Mouse (Mus musculus) forebrain, embryonic 13.5 days (tissue): ENCODE results near the gene Gpr61. TPM values are rescaled to one million over a fixed set of nuclear protein-coding genes. Genes with fewer than 3 reads are reported as not detected.

Experiments
- ATAC-seq: fragments of 200-750 bp; cut with Nextera tagmentation; 2 replicates; pipeline ENCODE4 v1.8.0; 2017
- H3K27ac ChIP-seq: fragments of 300-500 bp; sonication (generic); 2 replicates; pipeline ENCODE4 v1.5.1; 2015; ENCODE audit warnings: inconsistent platforms, mild to moderate bottlenecking, moderate library complexity
- H3K27me3 ChIP-seq: fragments of 300-500 bp; sonication (generic); 2 replicates; pipeline ENCODE4 v1.6.1; 2015; ENCODE audit warnings: mild to moderate bottlenecking, inconsistent platforms
- H3K36me3 ChIP-seq: fragments of 300-500 bp; sonication (generic); 2 replicates; pipeline ENCODE4 v1.6.1; 2015; ENCODE audit warnings: mild to moderate bottlenecking, inconsistent platforms; ENCODE audit not compliant: poor library complexity, severe bottlenecking
- H3K4me1 ChIP-seq: fragments of 300-500 bp; sonication (generic); 2 replicates; pipeline ENCODE4 v1.6.1; 2015; ENCODE audit warnings: inconsistent platforms
- H3K4me2 ChIP-seq: fragments of 300-500 bp; sonication (generic); 2 replicates; pipeline ENCODE4 v1.6.1; 2015; ENCODE audit warnings: inconsistent platforms, mild to moderate bottlenecking, moderate library complexity
- H3K4me3 ChIP-seq: fragments of 300-500 bp; sonication (generic); 2 replicates; pipeline ENCODE4 v1.5.1; 2015; ENCODE audit warnings: mild to moderate bottlenecking, inconsistent platforms
- H3K9ac ChIP-seq: fragments of 300-500 bp; sonication (generic); 2 replicates; pipeline ENCODE4 v1.6.1; 2015; ENCODE audit warnings: mild to moderate bottlenecking, inconsistent platforms
- H3K9me3 ChIP-seq: fragments of 300-500 bp; sonication (generic); replicated peaks from 2 replicates; pipeline ENCODE4 v1.6.1; 2016; ENCODE audit warnings: inconsistent platforms
- whole genome bisulfite sequencing: fragments of 180-500 bp; shearing (Covaris S2); methylation state at CpG from one replicate; pipeline ENCODE4 v1.1.7; 2015; 5-methylcytosine and 5-hydroxymethylcytosine counted together
- polyA plus RNA-seq: library from polyadenylated mRNA; unstranded; fragments of >200 nt; fragmentation: Nextera tagmentation; extraction: Ambion mirVana; gene quantifications from 2 replicates; pipeline ENCODE4 v1.2.1, GENCODE M21; 2015

Gpr61 gene
- 0.98 and 1.0 TPM in 2 replicates for polyA plus RNA-seq

- Histone ChIP-seq H3K27ac (peak within 1 kb of the TSS; percentile 35; the same call in 1 of the 2 replicates), H3K4me1 (peaks cover 16% of the 10 kb centered on the region), H3K27me3 (no peaks in the 10 kb centered on the region), H3K4me3 (0 out of 2 replicates have a peak within 1 kb of the TSS, but pooled peaks have one; percentile 2), H3K9ac (peak within 1 kb of the TSS; percentile 48), H3K9me3 (no peaks in the 10 kb centered on the region), H3K4me2 (0 out of 2 replicates have a peak within 1 kb of the TSS, but pooled peaks have one; percentile 19), H3K36me3 (no peaks in the 10 kb centered on the region)
- ATAC-seq: no peak
- WGBS: 40% methylated on average over 4 of the region's 4 CpGs
These were observed at the start of gene Gpr61 for GRCm38 (mm10) chr3:108154656-108155055. Gene Gpr61, minus strand, starts transcription at chr3:108154882.

DNA sequence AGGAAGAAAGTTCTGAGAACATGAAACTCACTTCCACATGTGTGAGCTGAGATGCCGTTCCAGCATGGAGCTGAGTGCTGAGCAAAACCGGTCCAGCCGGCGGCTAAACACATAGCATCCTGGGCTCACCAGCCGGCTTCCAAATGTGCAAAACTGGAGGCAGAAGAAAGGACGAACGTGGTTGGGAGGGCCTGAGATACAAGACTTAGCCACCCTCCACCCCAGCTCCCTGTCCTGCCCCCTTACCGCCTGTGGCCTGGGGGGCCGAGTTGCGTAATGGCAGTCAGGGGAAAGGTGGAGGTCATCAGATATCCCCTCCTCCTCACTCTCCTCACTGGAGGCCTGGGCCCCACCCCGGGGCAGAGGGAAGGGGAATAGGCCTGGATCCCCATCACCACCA lies 49.8 kb upstream of the Gpr61 start:
- Histone ChIP-seq H3K36me3 (peaks cover 66% of the 10 kb centered on the region), H3K27me3 (no peaks in the 10 kb centered on the region), H3K4me1 (peaks cover 48% of the 10 kb centered on the region), H3K9ac (no peak overlapping the region; the same call in 1 of the 2 replicates), H3K9me3 (no peaks in the 10 kb centered on the region), H3K4me3 (no peak overlapping the region), H3K27ac (no peak overlapping the region), H3K4me2 (no peak overlapping the region)
- 93% methylated on average over 11 of the region's 11 CpGs for WGBS
- ATAC-seq: no peak

GRCm38 (mm10) chr3:108203621-108204325 lies 49.1 kb upstream of the Gpr61 start:
- Histone ChIP-seq H3K9ac (no peak overlapping the region), H3K27ac (no peak overlapping the region), H3K4me3 (no peak overlapping the region), H3K27me3 (no peaks in the 10 kb centered on the region), H3K4me1 (peaks cover 41% of the 10 kb centered on the region), H3K36me3 (peaks cover 72% of the 10 kb centered on the region), H3K9me3 (no peaks in the 10 kb centered on the region), H3K4me2 (no peak overlapping the region)
- no peak for ATAC-seq
- WGBS: 83% methylated on average over 11 of the region's 11 CpGs

DNA sequence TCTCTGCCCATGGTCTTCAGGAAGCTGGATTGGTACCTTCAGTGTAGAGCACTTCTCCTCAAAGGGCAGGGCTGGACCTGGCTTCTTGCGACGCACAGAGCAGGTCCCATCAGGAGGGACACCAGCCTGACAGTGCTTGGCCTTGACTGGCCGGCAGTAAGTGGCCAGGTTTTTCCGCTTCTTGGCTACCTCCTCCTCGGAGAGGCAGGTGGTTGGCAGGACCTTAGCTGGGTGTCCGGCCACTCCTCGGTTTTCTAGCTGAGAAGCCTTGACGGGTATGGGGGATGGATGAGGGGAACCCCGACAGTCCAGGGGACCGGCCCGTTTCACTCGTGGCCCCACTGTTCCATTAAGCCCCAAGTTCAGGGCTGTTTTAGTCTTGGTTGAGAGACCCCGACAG lies 48.5 kb upstream of the Gpr61 start:
- Histone ChIP-seq H3K4me3 (no peak overlapping the region), H3K4me1 (peaks cover 36% of the 10 kb centered on the region)
- WGBS: 96% methylated on average over 13 of the region's 13 CpGs

GRCm38 (mm10) chr3:108202506-108202905 lies 47.8 kb upstream of the Gpr61 start:
- Histone ChIP-seq H3K27me3 (no peaks in the 10 kb centered on the region), H3K27ac (no peak overlapping the region), H3K4me3 (no peak overlapping the region), H3K36me3 (peaks cover 75% of the 10 kb centered on the region), H3K9me3 (no peaks in the 10 kb centered on the region), H3K4me1 (peaks cover 34% of the 10 kb centered on the region), H3K9ac (no peak overlapping the region), H3K4me2 (no peak overlapping the region)
- ATAC-seq: no peak

More for the DNA sequence above, 48.5 kb upstream of the Gpr61 start:
- no peak overlapping the region for H3K4me2 ChIP-seq
- no peak overlapping the region for H3K27ac ChIP-seq
- H3K9me3 ChIP-seq: no peaks in the 10 kb centered on the region
- no peak for ATAC-seq
- peaks cover 76% of the 10 kb centered on the region for H3K36me3 ChIP-seq
- H3K27me3 ChIP-seq: no peaks in the 10 kb centered on the region
- H3K9ac ChIP-seq: no peak overlapping the region

DNA sequence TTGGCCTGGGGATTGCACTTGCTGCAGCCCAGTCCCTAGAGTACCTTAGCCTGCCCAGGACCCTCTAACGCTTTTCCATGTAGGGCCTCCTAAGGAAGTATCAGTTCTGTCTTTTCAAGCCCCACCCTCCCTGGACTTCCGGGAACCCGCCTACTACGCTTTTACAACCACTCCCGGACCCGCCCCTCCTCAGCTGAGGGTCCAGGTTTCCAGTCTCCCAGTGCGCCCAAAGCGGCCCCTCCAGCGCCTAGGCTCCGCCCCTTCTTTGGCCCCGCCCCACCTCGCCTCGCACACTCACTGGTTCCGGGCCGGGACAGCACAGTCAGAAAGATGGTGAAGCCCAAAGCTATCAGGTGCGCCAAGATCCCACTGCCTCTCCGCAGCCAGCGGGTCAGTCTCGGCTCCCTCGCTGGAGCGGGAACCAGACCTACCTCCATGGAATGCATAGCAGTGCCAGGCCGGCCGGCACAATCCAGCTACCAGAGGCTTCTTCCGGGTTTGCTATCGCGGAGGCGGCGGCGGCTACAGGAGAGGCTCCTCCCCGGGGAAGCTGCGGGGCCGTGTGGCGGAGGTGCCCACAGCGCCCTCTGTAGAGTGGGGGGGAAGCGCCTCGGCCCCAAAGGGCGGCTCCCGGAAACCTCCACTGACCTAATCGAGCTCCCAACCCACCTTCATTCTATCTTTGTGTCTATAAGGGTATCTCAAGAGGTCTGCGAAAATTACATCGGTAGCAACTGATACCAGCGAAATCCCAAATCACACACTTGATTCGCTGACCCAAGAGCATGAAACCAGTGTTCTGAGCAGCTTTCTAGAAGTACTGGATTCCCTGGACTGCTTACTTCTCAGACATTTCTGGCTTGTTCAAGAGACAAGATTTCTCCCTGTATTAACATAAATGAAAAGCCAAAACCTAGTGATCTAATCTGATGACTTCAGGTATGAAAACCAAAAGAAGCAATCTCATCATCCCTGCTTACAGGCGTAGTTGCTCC lies 45.9 kb upstream of the Gpr61 start, which contains the start of gene Cyb561d1:
Cyb561d1 (minus strand) TSS at position 884 of the 995 bp plus-strand sequence.
- peak within 1 kb of the TSS; percentile 64 for H3K4me3 ChIP-seq
- H3K36me3 ChIP-seq: peaks cover 56% of the 10 kb centered on the region
- H3K9me3 ChIP-seq: no peaks in the 10 kb centered on the region
- peak within 1 kb of the TSS; percentile 67 for H3K4me2 ChIP-seq
- no peaks in the 10 kb centered on the region for H3K27me3 ChIP-seq
- peaks cover 44% of the 10 kb centered on the region for H3K4me1 ChIP-seq
- H3K9ac ChIP-seq: peak within 1 kb of the TSS; percentile 66
- WGBS: 3% methylated on average over 44 of the region's 44 CpGs
- peak; percentile 90 for ATAC-seq
- H3K27ac ChIP-seq: peak within 1 kb of the TSS; percentile 60

- no peak for ATAC-seq
- no peak overlapping the region for H3K9ac ChIP-seq
- no peak overlapping the region for H3K4me2 ChIP-seq
- no peaks in the 10 kb centered on the region for H3K9me3 ChIP-seq
- H3K36me3 ChIP-seq: peaks cover 42% of the 10 kb centered on the region
- no peak overlapping the region for H3K27ac ChIP-seq
- no peaks in the 10 kb centered on the region for H3K27me3 ChIP-seq
- no peak overlapping the region for H3K4me3 ChIP-seq
- H3K4me1 ChIP-seq: peaks cover 48% of the 10 kb centered on the region
- WGBS: 96% methylated on average over 6 of the region's 6 CpGs
These were observed 44.5 kb upstream of the Gpr61 start for GRCm38 (mm10) chr3:108199231-108199630.

- no peaks in the 10 kb centered on the region for H3K9me3 ChIP-seq
- H3K4me3 ChIP-seq: peak overlapping the region; percentile 4; the same call in 1 of the 2 replicates
- H3K36me3 ChIP-seq: peaks cover 30% of the 10 kb centered on the region
- H3K4me1 ChIP-seq: peaks cover 48% of the 10 kb centered on the region
- peak overlapping the region; percentile 45; the same call in 1 of the 2 replicates for H3K9ac ChIP-seq
- ATAC-seq: peak; percentile 12; the same call in 1 of the 2 replicates
- 22% methylated on average over 14 of the region's 14 CpGs for WGBS
- peak overlapping the region; percentile 89 for H3K27ac ChIP-seq
- no peaks in the 10 kb centered on the region for H3K27me3 ChIP-seq
- H3K4me2 ChIP-seq: peak overlapping the region; percentile 34
These were observed 42.4 kb upstream of the Gpr61 start for GRCm38 (mm10) chr3:108197066-108197497.

DNA sequence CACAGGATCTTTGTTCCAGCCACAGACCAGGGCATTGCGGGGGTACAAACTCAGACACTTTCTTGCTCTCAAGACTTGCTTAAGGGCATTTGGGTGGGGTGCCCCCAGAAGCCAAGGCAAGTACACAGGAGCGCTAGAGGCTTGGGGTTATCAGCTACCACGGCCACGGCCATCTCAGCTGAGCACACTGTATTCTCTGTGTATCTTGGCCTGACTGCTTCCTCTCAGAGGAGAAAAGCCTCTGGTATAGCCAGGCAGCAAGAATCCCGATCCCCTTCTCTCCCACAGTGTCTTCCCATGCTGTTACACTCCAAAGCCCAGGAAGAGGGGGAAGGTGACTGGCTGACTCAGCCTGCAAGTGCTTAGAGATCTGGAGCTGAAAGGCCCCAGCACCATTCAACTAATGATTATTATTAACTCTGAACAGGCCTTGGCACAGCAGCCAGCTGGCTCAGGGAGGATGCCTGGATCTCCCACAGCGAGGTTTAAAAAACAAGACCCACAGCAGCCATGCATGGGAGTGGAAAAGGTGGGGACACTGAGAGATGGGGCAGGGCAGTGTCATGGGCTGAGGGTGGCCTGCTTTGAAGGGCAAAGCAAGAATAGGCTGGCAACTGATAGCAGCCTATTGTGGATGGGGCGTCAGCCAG lies 41.4 kb upstream of the Gpr61 start:
- H3K4me2 ChIP-seq: 0 out of 2 replicates have a peak overlapping the region, but pooled peaks have one; percentile 7
- peaks cover 47% of the 10 kb centered on the region for H3K4me1 ChIP-seq
- H3K9me3 ChIP-seq: no peaks in the 10 kb centered on the region
- peaks cover 28% of the 10 kb centered on the region for H3K36me3 ChIP-seq
- H3K4me3 ChIP-seq: no peak overlapping the region
- H3K27me3 ChIP-seq: no peaks in the 10 kb centered on the region
- H3K27ac ChIP-seq: peak overlapping the region; percentile 89
- 70% methylated on average over 7 of the region's 7 CpGs for WGBS
- peak; percentile 13 for ATAC-seq
- H3K9ac ChIP-seq: peak overlapping the region; percentile 30; the same call in 1 of the 2 replicates

DNA sequence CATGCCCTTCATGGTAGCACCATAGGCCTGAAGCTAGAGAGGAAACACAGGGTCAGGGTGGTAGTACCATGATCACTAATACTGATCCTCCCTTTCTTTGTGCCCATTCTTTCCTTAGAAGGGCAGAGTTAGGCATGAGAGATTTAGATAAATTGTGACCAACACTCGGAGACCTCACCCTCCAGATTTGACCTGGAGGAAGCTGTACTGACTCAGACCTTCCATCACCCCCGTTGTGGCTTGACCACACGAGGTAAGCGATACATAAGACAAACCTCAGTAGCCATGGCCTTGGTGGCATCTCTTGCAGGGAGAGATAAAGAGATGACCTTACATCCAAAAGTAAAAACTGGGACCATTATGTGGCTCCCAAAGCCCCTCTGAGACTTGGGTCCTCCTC lies 40.6 kb upstream of the Gpr61 start:
- H3K27me3 ChIP-seq: no peaks in the 10 kb centered on the region
- 92% methylated on average over 4 of the region's 4 CpGs for WGBS
- no peak overlapping the region for H3K9ac ChIP-seq
- H3K36me3 ChIP-seq: peaks cover 28% of the 10 kb centered on the region
- H3K4me1 ChIP-seq: peaks cover 42% of the 10 kb centered on the region
- no peak overlapping the region for H3K27ac ChIP-seq
- H3K4me2 ChIP-seq: no peak overlapping the region
- no peaks in the 10 kb centered on the region for H3K9me3 ChIP-seq
- ATAC-seq: no peak
- no peak overlapping the region for H3K4me3 ChIP-seq

- no peaks in the 10 kb centered on the region for H3K9me3 ChIP-seq
- no peak for ATAC-seq
- peaks cover 44% of the 10 kb centered on the region for H3K4me1 ChIP-seq
- no peak overlapping the region for H3K4me3 ChIP-seq
- H3K9ac ChIP-seq: no peak overlapping the region
- 90% methylated on average over 4 of the region's 4 CpGs for WGBS
- no peaks in the 10 kb centered on the region for H3K27me3 ChIP-seq
- peaks cover 30% of the 10 kb centered on the region for H3K36me3 ChIP-seq
- no peak overlapping the region for H3K4me2 ChIP-seq
- H3K27ac ChIP-seq: no peak overlapping the region
These were observed 39.0 kb upstream of the Gpr61 start for GRCm38 (mm10) chr3:108193686-108194085.
